Mouse (Mus musculus): ENCODE results near the gene Asb2.

DNA sequence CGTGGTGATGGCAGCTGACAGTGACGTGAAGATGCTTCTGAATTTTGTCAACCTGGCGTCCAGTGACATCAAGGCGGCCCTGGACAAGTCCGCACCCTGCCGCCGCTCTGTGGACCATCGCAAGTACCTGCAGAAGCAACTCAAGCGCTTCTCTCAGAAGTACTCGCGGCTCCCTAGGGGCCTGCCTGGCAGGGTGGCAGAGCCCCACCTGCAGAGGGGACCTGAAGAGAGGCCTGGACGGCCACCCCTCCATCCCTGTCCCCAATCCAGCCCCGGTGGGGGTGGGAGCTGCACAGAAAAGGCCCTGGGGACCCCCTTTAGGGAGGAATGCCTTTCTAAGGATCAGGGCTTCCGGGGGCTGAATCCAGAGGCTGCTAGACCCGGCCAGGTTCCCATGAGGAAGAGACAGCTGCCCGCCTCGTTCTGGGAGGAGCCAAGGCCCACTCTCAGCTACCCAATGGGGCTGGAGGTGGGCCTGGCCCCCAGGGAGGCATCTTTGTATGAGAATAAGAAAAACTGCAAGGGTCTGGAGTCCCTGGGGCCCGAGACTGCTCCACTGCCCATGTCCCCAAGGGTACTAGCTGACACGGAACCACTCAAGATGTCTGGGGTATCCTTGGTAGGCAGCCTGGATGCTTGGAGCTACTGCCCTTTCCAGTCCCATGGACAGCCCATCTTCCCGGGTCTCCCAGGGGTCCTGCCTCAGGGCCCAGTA, 39.8 kb downstream of the Asb2 start:
- TF ChIP-seq CTCF (IDR thresholded peaks at IDR 0.05; ENCODE audit: borderline replicate concordance, control insufficient read depth, extremely low read depth, insufficient read depth, low read length, poor library complexity), result no peak
- TF ChIP-seq POLR2A (IDR thresholded peaks at IDR 0.05; ENCODE audit: control insufficient read depth, extremely low read depth, insufficient read depth, low read length, poor library complexity), result no peak
